Mouse (Mus musculus) hindbrain, embryonic 13.5 days (tissue): ENCODE measurements around the gene Prrc2c. TPM values are rescaled to one million over a fixed set of nuclear protein-coding genes. Genes with fewer than 3 reads are reported as not detected.
"Not testable (repeated sequence)": the region's sequence is repeated elsewhere in the genome, so short reads cannot be mapped to it uniquely, and the experiment has no call there.

Experiments used
- ATAC-seq: fragments of 200-750 bp; cut with Nextera tagmentation; 2 replicates; pipeline ENCODE4 v1.8.0; 2017; ENCODE audit warnings: moderate TSS enrichment; ENCODE audit not compliant: low FRiP score
- H3K27ac ChIP-seq: fragments of 300-500 bp; sonication (generic); 2 replicates; pipeline ENCODE4 v1.5.1; 2015; ENCODE audit warnings: inconsistent platforms, mild to moderate bottlenecking, moderate library complexity
- H3K27me3 ChIP-seq: fragments of 300-500 bp; sonication (generic); 2 replicates; pipeline ENCODE4 v1.6.1; 2015; ENCODE audit warnings: mild to moderate bottlenecking, inconsistent platforms
- H3K36me3 ChIP-seq: fragments of 300-500 bp; sonication (generic); 2 replicates; pipeline ENCODE4 v1.6.1; 2015; ENCODE audit warnings: mild to moderate bottlenecking, inconsistent platforms
- H3K4me1 ChIP-seq: fragments of 300-500 bp; sonication (generic); replicated peaks from 2 replicates; pipeline ENCODE4 v1.6.1; 2015; ENCODE audit warnings: inconsistent platforms
- H3K4me2 ChIP-seq: fragments of 300-500 bp; sonication (generic); 2 replicates; pipeline ENCODE4 v1.6.1; 2015; ENCODE audit warnings: inconsistent platforms, mild to moderate bottlenecking, moderate library complexity
- H3K4me3 ChIP-seq: fragments of 300-500 bp; sonication (generic); 2 replicates; pipeline ENCODE4 v1.5.1; 2015; ENCODE audit warnings: mild to moderate bottlenecking, inconsistent platforms
- H3K9ac ChIP-seq: fragments of 300-500 bp; sonication (generic); 2 replicates; pipeline ENCODE4 v1.6.1; 2015; ENCODE audit warnings: mild to moderate bottlenecking, inconsistent platforms
- H3K9me3 ChIP-seq: fragments of 300-500 bp; sonication (generic); 2 replicates; pipeline ENCODE4 v1.6.1; 2016; ENCODE audit warnings: inconsistent platforms
- WGBS: fragments of 180-500 bp; shearing (Covaris S2); methylation state at CpG from one replicate; pipeline ENCODE4 v1.1.7; 2015; 5-methylcytosine and 5-hydroxymethylcytosine counted together
- polyA plus RNA-seq: library from polyadenylated mRNA; unstranded; fragments of >200 nt; fragmentation: Nextera tagmentation; extraction: Ambion mirVana; gene quantifications from 2 replicates; pipeline ENCODE4 v1.2.1, GENCODE M21; 2015

The Prrc2c gene
- polyA plus RNA-seq, 1 experiment from 2014 or later, result 165 TPM

DNA sequence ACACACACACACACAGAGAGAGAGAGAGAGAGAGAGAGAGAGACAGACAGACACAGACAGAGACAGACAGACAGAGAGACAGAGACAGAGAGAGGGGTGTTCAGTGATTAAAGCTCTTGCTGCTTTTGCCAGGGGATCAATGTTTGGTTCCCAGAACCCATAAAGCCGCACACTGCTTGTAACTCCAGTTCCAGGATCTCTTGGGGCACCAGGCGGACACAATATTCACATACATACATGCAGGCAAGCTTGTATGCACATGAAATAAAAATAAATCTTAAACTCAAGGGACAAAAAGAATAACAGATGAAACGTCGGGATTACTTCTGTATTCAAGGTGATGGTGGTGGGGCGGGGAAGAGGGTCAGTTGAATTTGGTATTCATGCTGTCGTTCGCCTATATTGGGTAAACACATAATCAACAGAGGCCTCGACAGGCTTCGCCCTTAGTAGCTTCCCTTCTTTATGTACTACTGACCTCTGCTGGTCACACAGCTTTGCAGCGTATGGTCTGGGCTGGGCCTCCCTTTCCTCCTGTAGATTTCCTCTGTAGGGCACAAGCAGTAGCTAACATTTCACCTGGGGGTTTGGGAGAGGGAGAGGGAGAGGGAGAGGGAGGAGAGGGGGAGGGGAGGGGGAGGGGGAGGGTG is 75.4 kb downstream of the Prrc2c start:
- Histone ChIP-seq H3K9ac (no peak overlapping the region; the same call in 1 of the 2 replicates), H3K4me1 (peaks cover 5% of the 10 kb centered on the region), H3K27ac (no peak overlapping the region), H3K4me3 (peak overlapping the region; percentile 3; the same call in 1 of the 2 replicates), H3K4me2 (peak overlapping the region; percentile 28; the same call in 1 of the 2 replicates), H3K27me3 (no peaks in the 10 kb centered on the region), H3K36me3 (peaks cover 7% of the 10 kb centered on the region), H3K9me3 (no peaks in the 10 kb centered on the region)
- ATAC-seq, result peak; percentile 98
- WGBS, result 15% methylated on average over 10 of the region's 10 CpGs

- WGBS, result 86% methylated on average over 11 of the region's 11 CpGs
- H3K4me3 ChIP-seq, result no peak overlapping the region
- H3K9ac ChIP-seq, result no peak overlapping the region
- H3K27ac ChIP-seq, result no peak overlapping the region
- no peaks in the 10 kb centered on the region for H3K4me1 ChIP-seq
- no peak overlapping the region for H3K4me2 ChIP-seq
- no peaks in the 10 kb centered on the region for H3K36me3 ChIP-seq
- H3K27me3 ChIP-seq, result no peaks in the 10 kb centered on the region
- ATAC-seq, result no peak
- H3K9me3 ChIP-seq, result no peaks in the 10 kb centered on the region
Observed at GRCm38 (mm10) chr1:162660276-162660860, 80.0 kb downstream of the Prrc2c start.

- no peaks in the 10 kb centered on the region for H3K9me3 ChIP-seq
- H3K27ac ChIP-seq, result no peak within 1 kb of the TSS
- no peak within 1 kb of the TSS for H3K4me2 ChIP-seq
- H3K36me3 ChIP-seq, result no peaks in the 10 kb centered on the region
- no peak for ATAC-seq
- no peak within 1 kb of the TSS for H3K4me3 ChIP-seq
- H3K27me3 ChIP-seq, result no peaks in the 10 kb centered on the region
- no peak within 1 kb of the TSS for H3K9ac ChIP-seq
- WGBS, result 95% methylated on average over 7 of the region's 7 CpGs
- no peaks in the 10 kb centered on the region for H3K4me1 ChIP-seq
Observed at GRCm38 (mm10) chr1:162658119-162658518, 82.2 kb downstream of the Prrc2c start, which contains the start of gene Myocos. TSS of gene Myocos (minus strand) at chr1:162658219.

DNA sequence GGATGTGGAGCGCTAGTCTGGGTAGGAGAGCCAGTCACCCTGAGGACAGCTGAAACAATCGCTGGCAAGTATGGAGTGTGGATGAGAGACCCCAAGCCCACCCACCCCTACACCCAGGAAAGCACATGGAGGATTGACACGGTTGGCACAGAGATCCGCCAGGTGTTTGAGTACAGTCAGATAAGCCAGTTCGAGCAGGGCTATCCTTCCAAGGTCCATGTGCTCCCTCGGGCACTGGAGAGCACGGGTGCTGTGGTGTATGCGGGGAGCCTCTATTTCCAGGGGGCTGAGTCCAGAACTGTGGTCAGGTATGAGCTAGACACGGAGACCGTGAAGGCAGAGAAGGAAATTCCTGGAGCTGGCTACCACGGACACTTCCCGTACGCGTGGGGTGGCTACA is 91.9 kb downstream of the Prrc2c start:
- no peaks in the 10 kb centered on the region for H3K27me3 ChIP-seq
- no peak for ATAC-seq
- H3K4me3 ChIP-seq, result no peak overlapping the region
- WGBS, result 94% methylated on average over 14 of the region's 14 CpGs
- no peak overlapping the region for H3K9ac ChIP-seq
- H3K4me2 ChIP-seq, result no peak overlapping the region
- no peak overlapping the region for H3K27ac ChIP-seq
- 0 out of 2 replicates have a peak, but pooled peaks cover 3% of the 10 kb centered on the region for H3K4me1 ChIP-seq
- H3K36me3 ChIP-seq, result no peaks in the 10 kb centered on the region
- no peaks in the 10 kb centered on the region for H3K9me3 ChIP-seq

- Histone ChIP-seq H3K4me3 (no peak overlapping the region), H3K27me3 (no peaks in the 10 kb centered on the region), H3K9me3 (no peaks in the 10 kb centered on the region), H3K4me2 (no peak overlapping the region), H3K9ac (no peak overlapping the region), H3K36me3 (no peaks in the 10 kb centered on the region), H3K4me1 (0 out of 2 replicates have a peak, but pooled peaks cover 6% of the 10 kb centered on the region), H3K27ac (no peak overlapping the region)
- no peak for ATAC-seq
- WGBS, result 80% methylated on average over 10 of the region's 10 CpGs
Observed at GRCm38 (mm10) chr1:162646083-162646686, 94.2 kb downstream of the Prrc2c start.

GRCm38 (mm10) chr1:162643752-162644151 is 96.6 kb downstream of the Prrc2c start:
- Histone ChIP-seq H3K27ac (no peak overlapping the region), H3K36me3 (no peaks in the 10 kb centered on the region), H3K4me3 (no peak overlapping the region), H3K9me3 (no peaks in the 10 kb centered on the region), H3K27me3 (no peaks in the 10 kb centered on the region), H3K4me2 (no peak overlapping the region), H3K9ac (no peak overlapping the region), H3K4me1 (0 out of 2 replicates have a peak, but pooled peaks cover 6% of the 10 kb centered on the region)
- ATAC-seq, result no peak
- WGBS, result 60% methylated on average over 4 of the region's 4 CpGs

- Histone ChIP-seq H3K27ac (no peak overlapping the region), H3K9ac (no peak overlapping the region), H3K36me3 (no peaks in the 10 kb centered on the region), H3K27me3 (no peaks in the 10 kb centered on the region), H3K4me3 (no peak overlapping the region), H3K9me3 (no peaks in the 10 kb centered on the region), H3K4me2 (no peak overlapping the region), H3K4me1 (0 out of 2 replicates have a peak, but pooled peaks cover 6% of the 10 kb centered on the region)
- 0 out of 2 replicates have a peak, but pooled peaks have one; percentile 12 for ATAC-seq
- 77% methylated on average over 3 of the region's 3 CpGs for WGBS
Observed at GRCm38 (mm10) chr1:162642591-162642990, 97.8 kb downstream of the Prrc2c start.

DNA sequence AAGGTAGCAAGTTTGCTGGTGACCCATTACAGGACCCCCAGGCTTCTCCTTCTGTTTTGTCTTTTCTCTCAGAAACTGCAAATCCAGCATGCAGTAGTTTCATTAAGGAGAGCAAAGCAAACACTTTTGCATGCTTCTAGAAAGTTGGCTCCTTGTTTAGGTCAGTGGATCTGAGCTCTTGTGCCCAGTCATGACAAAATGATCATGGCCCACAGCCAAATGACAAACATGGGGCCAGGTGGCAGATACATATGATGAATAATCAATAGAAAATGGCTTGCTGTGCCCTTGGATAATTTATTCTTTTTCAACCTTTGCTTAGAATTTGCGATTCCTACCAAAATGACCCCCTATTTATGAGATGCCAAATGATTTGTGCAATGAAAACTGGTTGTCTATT is 100.5 kb downstream of the Prrc2c start:
- H3K36me3 ChIP-seq, result no peaks in the 10 kb centered on the region
- H3K9ac ChIP-seq, result no peak overlapping the region
- H3K27me3 ChIP-seq, result no peaks in the 10 kb centered on the region
- 89% methylated on average over 1 of the region's 1 CpGs for WGBS
- H3K27ac ChIP-seq, result no peak overlapping the region
- ATAC-seq, result no peak
- no peak overlapping the region for H3K4me2 ChIP-seq
- H3K9me3 ChIP-seq, result no peaks in the 10 kb centered on the region
- 0 out of 2 replicates have a peak, but pooled peaks cover 6% of the 10 kb centered on the region for H3K4me1 ChIP-seq
- no peak overlapping the region for H3K4me3 ChIP-seq

- WGBS, result 90% methylated on average over 10 of the region's 10 CpGs
- Histone ChIP-seq H3K36me3 (no peaks in the 10 kb centered on the region), H3K9ac (no peak within 1 kb of the TSS), H3K27me3 (no peaks in the 10 kb centered on the region), H3K4me1 (0 out of 2 replicates have a peak, but pooled peaks cover 6% of the 10 kb centered on the region), H3K9me3 (no peaks in the 10 kb centered on the region), H3K27ac (no peak within 1 kb of the TSS), H3K4me2 (no peak within 1 kb of the TSS), H3K4me3 (no peak within 1 kb of the TSS)
- 0 out of 2 replicates have a peak, but pooled peaks have one; percentile 9 for ATAC-seq
Observed at GRCm38 (mm10) chr1:162639051-162639750, 101.2 kb downstream of the Prrc2c start, which contains the start of gene Myoc. TSS of gene Myoc (plus strand) at chr1:162639155.

DNA sequence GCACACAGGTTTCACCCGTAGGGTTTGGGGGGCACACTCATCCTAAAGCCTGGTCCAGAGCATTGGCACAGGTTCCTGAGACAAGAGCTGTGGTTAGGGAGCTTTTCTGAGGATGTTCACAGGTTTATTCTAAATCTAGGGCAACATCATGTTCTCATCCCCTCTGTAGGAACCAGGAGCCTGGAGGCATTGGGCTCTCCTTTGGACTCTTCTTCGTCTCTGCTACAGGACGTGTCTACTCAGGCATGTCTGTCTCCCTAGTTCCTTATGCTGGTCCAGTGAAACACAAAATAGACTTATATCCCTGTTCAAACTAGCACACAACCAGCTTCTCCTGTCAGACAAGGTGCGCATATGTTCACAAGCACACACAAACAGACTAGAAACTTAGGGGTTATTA is 101.8 kb downstream of the Prrc2c start:
- 92% methylated on average over 4 of the region's 4 CpGs for WGBS
- Histone ChIP-seq H3K4me2 (no peak overlapping the region), H3K27ac (no peak overlapping the region), H3K9ac (no peak overlapping the region), H3K9me3 (no peaks in the 10 kb centered on the region), H3K36me3 (no peaks in the 10 kb centered on the region), H3K4me3 (no peak overlapping the region), H3K4me1 (0 out of 2 replicates have a peak, but pooled peaks cover 3% of the 10 kb centered on the region), H3K27me3 (no peaks in the 10 kb centered on the region)
- ATAC-seq, result no peak

DNA sequence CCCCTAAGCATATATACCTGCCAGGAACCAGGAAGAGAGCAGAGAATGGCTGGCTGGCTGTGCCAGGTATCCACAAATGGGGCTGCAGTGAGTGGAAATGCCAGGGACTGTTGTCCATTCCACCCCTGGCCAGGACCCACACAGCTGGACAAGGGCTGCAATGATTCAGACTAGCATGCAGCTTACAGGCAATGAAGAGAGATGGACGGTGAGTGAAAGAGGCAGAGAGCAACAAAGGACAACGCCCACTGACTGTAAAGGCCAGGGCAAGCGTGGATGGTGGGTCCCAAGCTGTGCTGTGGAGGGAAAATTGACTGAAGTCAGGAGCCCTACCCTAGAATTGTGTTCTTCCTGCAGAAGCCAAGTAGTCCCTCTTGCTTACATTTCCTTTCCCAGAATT is 103.8 kb downstream of the Prrc2c start:
- WGBS, result 60% methylated on average over 3 of the region's 3 CpGs
- Histone ChIP-seq H3K27me3 (no peaks in the 10 kb centered on the region), H3K36me3 (no peaks in the 10 kb centered on the region), H3K4me2 (no peak overlapping the region), H3K4me1 (no peaks in the 10 kb centered on the region), H3K4me3 (no peak overlapping the region), H3K27ac (no peak overlapping the region), H3K9me3 (no peaks in the 10 kb centered on the region), H3K9ac (no peak overlapping the region)
- no peak for ATAC-seq

DNA sequence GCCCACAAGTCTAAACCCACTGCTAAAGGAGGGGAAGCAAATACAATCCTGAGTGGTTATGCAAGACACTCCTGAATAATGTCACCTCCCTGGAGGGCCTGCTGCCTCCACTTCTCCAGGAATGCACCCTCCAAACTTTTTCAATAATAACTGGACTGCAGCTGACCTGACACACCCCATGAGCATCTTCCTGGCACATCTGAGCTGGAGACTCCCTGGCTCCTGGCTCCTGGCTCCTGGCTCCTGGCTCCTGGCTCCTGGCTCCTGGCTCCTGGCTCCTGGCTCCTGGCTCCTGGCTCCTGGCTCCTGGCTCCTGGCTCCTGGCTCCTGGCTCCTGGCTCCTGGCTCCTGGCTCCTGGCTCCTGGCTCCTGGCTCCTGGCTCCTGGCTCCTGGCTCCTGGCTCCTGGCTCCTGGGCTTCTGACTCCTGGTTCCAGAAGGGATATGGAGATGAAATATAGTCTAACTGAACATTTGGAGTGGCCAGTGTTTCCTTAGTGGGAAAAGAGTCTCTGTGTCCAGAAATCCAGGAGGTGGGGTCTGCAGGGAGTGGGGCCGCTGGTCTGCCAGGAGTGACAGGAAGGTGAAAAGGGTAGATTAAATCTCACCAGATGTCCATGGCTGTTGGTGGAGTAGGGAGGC is 104.9 kb downstream of the Prrc2c start:
- H3K27ac ChIP-seq, H3K4me1 ChIP-seq, H3K4me2 ChIP-seq, H3K27me3 ChIP-seq, ATAC-seq, H3K9ac ChIP-seq, H3K9me3 ChIP-seq, H3K36me3 ChIP-seq, H3K4me3 ChIP-seq: not testable (repeated sequence)
- whole genome bisulfite sequencing, result 64% methylated on average over 1 of the region's 1 CpGs
